Mouse (Mus musculus) midbrain, embryonic 15.5 days (tissue): ENCODE data around the gene Slc18a3. TPM values are rescaled to one million over a fixed set of nuclear protein-coding genes. Genes with fewer than 3 reads are reported as not detected.
A peak's percentile ranks its signal among the peaks of the same experiment; 100 is the strongest.

ENCODE experiments used
- ATAC-seq: fragments of 200-750 bp; cut with Nextera tagmentation; replicated peaks from 2 replicates; pipeline ENCODE4 v1.8.0; 2017; ENCODE audit warnings: moderate TSS enrichment
- H3K27ac ChIP-seq: fragments of 300-500 bp; sonication (generic); 2 replicates; pipeline ENCODE4 v1.5.1; 2015; ENCODE audit warnings: mild to moderate bottlenecking, inconsistent platforms
- H3K27me3 ChIP-seq: fragments of 300-500 bp; sonication (generic); replicated peaks from 2 replicates; pipeline ENCODE4 v1.6.1; 2015; ENCODE audit warnings: inconsistent platforms
- H3K36me3 ChIP-seq: fragments of 300-500 bp; sonication (generic); replicated peaks from 2 replicates; pipeline ENCODE4 v1.6.1; 2015; ENCODE audit warnings: inconsistent platforms
- H3K4me1 ChIP-seq: fragments of 300-500 bp; sonication (generic); 2 replicates; pipeline ENCODE4 v1.6.1; 2015; ENCODE audit warnings: inconsistent platforms
- H3K4me2 ChIP-seq: fragments of 300-500 bp; sonication (generic); 2 replicates; pipeline ENCODE4 v1.6.1; 2015; ENCODE audit warnings: inconsistent platforms, mild to moderate bottlenecking, moderate library complexity
- H3K4me3 ChIP-seq: fragments of 300-500 bp; sonication (generic); 2 replicates; pipeline ENCODE4 v1.5.1; 2015; ENCODE audit warnings: mild to moderate bottlenecking, inconsistent platforms
- H3K9ac ChIP-seq: fragments of 300-500 bp; sonication (generic); 2 replicates; pipeline ENCODE4 v1.6.1; 2015; ENCODE audit warnings: mild to moderate bottlenecking, inconsistent platforms
- H3K9me3 ChIP-seq: fragments of 300-500 bp; sonication (generic); 2 replicates; pipeline ENCODE4 v1.6.1; 2016; ENCODE audit warnings: inconsistent platforms
- WGBS: fragments of 180-500 bp; shearing (Covaris S2); methylation state at CpG from one replicate; pipeline ENCODE4 v1.1.7; 2015; ENCODE audit warnings: mixed read lengths; 5-methylcytosine and 5-hydroxymethylcytosine counted together
- polyA plus RNA-seq: library from polyadenylated mRNA; unstranded; fragments of >200 nt; fragmentation: Nextera tagmentation; extraction: Ambion mirVana; gene quantifications from 2 replicates; pipeline ENCODE4 v1.2.1, GENCODE M21; 2015

Gene Slc18a3
- polyA plus RNA-seq, 1 experiment from 2014 or later = 2.8 TPM

- Histone ChIP-seq H3K9ac (no peak overlapping the region), H3K27ac (no peak overlapping the region), H3K4me1 (peaks cover 6% of the 10 kb centered on the region; the same call in 1 of the 2 replicates), H3K9me3 (no peaks in the 10 kb centered on the region), H3K27me3 (no peaks in the 10 kb centered on the region), H3K36me3 (no peaks in the 10 kb centered on the region), H3K4me3 (no peak overlapping the region), H3K4me2 (no peak overlapping the region)
- WGBS = 79% methylated on average over 8 of the region's 8 CpGs
- ATAC-seq = no peak
Observed at GRCm38 (mm10) chr14:32496115-32496850, 31.6 kb upstream of the Slc18a3 start.

DNA sequence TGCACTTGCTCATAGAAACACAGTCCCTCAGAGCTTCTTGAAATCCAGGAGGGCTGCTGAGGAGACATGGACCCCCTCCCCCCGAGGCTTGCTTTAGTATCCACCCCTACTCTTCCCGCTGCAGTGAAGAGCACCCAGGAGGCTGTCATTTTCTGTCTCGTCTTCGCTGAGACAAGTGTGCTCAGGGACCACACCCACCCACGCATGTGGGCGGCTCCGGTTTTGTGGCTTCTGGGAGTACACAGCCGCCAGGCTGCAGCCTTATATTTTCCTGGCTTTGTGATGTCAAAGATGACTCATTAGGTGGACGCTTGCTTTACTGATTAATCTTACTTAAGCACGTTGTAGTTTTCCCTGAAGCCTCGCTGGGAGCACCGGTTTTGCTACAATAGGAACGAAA lies 27.9 kb upstream of the Slc18a3 start:
- Histone ChIP-seq H3K36me3 (no peaks in the 10 kb centered on the region), H3K4me1 (peaks cover 6% of the 10 kb centered on the region; the same call in 1 of the 2 replicates), H3K9me3 (no peaks in the 10 kb centered on the region), H3K9ac (peak overlapping the region; percentile 35; the same call in 1 of the 2 replicates), H3K27me3 (no peaks in the 10 kb centered on the region), H3K27ac (no peak overlapping the region), H3K4me3 (peak overlapping the region; percentile 35), H3K4me2 (peak overlapping the region; percentile 60)
- ATAC-seq = no peak
- WGBS = 15% methylated on average over 13 of the region's 13 CpGs

DNA sequence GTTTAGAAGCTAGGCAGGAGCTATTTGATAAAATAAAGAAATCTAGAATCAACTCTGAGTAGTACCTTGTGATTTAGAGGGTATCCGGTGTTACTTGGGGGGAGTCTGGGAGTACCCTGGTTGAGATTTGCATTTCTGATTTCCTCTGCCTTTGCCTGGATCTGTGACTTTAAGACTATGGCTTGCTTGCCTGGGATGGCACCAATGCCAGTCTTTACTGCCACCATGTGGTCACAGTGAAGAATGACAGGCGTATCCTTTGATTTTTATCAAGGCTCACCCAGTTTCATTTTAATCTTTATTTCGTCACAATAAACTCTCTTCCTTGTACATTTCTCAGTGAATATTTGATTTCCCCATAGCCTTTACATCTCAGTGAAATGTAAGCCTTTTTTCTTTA lies 17.4 kb upstream of the Slc18a3 start:
- H3K36me3 ChIP-seq = no peaks in the 10 kb centered on the region
- no peak overlapping the region for H3K9ac ChIP-seq
- no peaks in the 10 kb centered on the region for H3K9me3 ChIP-seq
- H3K4me1 ChIP-seq = no peaks in the 10 kb centered on the region
- H3K4me2 ChIP-seq = no peak overlapping the region
- no peak overlapping the region for H3K27ac ChIP-seq
- ATAC-seq = no peak
- WGBS = 12% methylated on average over 3 of the region's 3 CpGs
- no peaks in the 10 kb centered on the region for H3K27me3 ChIP-seq
- H3K4me3 ChIP-seq = no peak overlapping the region

DNA sequence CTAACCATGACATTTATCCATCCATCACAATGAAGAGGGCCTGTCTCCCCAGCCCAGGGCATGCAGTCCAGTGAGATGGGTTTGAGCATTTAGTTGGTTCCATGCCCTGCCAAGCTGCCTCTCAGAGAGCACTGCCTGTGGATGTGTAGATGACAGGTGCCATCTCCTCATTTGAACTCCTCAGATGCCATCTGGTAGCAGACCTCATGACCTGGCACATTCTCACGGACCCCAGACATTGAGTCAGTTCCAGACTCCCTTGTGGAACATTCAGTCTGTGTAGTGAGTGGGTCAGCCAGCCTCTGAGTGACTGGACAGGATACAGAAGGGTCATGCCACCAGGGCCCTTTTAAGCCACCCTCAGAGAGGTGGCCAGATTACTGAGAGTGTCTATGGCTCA lies 12.9 kb upstream of the Slc18a3 start:
- H3K4me3 ChIP-seq = no peak overlapping the region
- H3K27ac ChIP-seq = no peak overlapping the region
- no peaks in the 10 kb centered on the region for H3K36me3 ChIP-seq
- H3K9me3 ChIP-seq = no peaks in the 10 kb centered on the region
- no peaks in the 10 kb centered on the region for H3K4me1 ChIP-seq
- no peak overlapping the region for H3K4me2 ChIP-seq
- no peak overlapping the region for H3K9ac ChIP-seq
- no peaks in the 10 kb centered on the region for H3K27me3 ChIP-seq
- WGBS = 79% methylated on average over 1 of the region's 1 CpGs
- ATAC-seq = no peak

DNA sequence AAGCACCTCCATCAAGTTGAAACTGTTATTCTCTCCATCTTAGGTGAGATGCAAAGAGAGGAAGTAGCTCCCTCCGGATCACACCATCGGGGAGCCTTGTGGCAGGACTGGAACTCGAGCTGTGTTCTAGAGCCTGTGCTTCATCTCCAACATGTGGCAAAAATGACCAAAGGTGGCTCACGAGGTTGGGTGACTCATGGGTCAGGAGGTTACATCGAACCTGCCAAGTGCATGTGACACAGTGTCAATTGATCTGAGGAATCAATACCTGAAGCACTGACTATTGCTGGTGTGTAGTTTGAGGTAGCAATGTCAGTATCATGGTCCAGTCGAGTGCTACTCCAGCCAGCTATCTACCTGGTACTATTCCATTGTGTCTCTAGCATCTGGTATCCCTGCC lies 11.9 kb upstream of the Slc18a3 start:
- Histone ChIP-seq H3K4me1 (no peaks in the 10 kb centered on the region), H3K36me3 (no peaks in the 10 kb centered on the region), H3K9ac (no peak overlapping the region), H3K9me3 (no peaks in the 10 kb centered on the region), H3K4me2 (no peak overlapping the region), H3K27me3 (no peaks in the 10 kb centered on the region), H3K4me3 (no peak overlapping the region), H3K27ac (no peak overlapping the region)
- ATAC-seq = no peak
- 75% methylated on average over 6 of the region's 6 CpGs for whole genome bisulfite sequencing

DNA sequence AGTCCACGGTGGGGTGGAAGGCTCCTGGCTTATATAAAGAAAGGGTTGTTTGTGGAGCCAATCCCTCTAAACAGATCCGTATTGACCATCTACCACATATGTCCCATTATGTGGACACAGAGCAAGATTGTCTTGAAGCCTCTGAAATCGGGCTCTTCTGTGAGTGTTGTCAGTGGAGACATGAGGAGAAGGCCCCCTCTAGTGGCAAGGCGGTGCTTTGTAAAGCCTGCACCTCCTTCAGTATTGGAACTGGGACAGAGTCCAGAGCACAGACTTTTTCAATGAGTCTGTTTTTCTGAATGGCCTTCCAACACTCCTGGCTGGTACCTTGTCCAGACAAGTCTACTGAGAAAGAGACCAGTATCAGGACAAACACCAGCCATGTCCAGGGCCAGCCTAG lies 8.3 kb upstream of the Slc18a3 start:
- 9% methylated on average over 4 of the region's 4 CpGs for WGBS
- H3K9ac ChIP-seq = no peak overlapping the region
- H3K4me1 ChIP-seq = no peaks in the 10 kb centered on the region
- H3K27ac ChIP-seq = no peak overlapping the region
- H3K4me2 ChIP-seq = no peak overlapping the region
- H3K27me3 ChIP-seq = no peaks in the 10 kb centered on the region
- H3K36me3 ChIP-seq = no peaks in the 10 kb centered on the region
- no peak overlapping the region for H3K4me3 ChIP-seq
- H3K9me3 ChIP-seq = no peaks in the 10 kb centered on the region
- ATAC-seq = peak; percentile 70

- WGBS = 14% methylated on average over 5 of the region's 5 CpGs
- peaks cover 32% of the 10 kb centered on the region for H3K4me1 ChIP-seq
- no peak overlapping the region for H3K27ac ChIP-seq
- ATAC-seq = no peak
- no peak overlapping the region for H3K9ac ChIP-seq
- H3K4me2 ChIP-seq = no peak overlapping the region
- no peak overlapping the region for H3K4me3 ChIP-seq
- no peaks in the 10 kb centered on the region for H3K36me3 ChIP-seq
- peaks cover 51% of the 10 kb centered on the region for H3K27me3 ChIP-seq
- H3K9me3 ChIP-seq = no peaks in the 10 kb centered on the region
Observed at GRCm38 (mm10) chr14:32467606-32468005, 3.0 kb upstream of the Slc18a3 start.

GRCm38 (mm10) chr14:32465889-32466288 lies 1.2 kb upstream of the Slc18a3 start, which contains the start of gene Chat:
Gene Chat, minus strand, starts transcription at chr14:32465989.
- Histone ChIP-seq H3K9me3 (no peaks in the 10 kb centered on the region), H3K9ac (peak within 1 kb of the TSS; percentile 33; the same call in 1 of the 2 replicates), H3K4me3 (peak within 1 kb of the TSS; percentile 41), H3K27me3 (peaks cover 68% of the 10 kb centered on the region), H3K27ac (no peak within 1 kb of the TSS), H3K4me2 (peak within 1 kb of the TSS; percentile 80), H3K36me3 (no peaks in the 10 kb centered on the region), H3K4me1 (peaks cover 33% of the 10 kb centered on the region)
- 13% methylated on average over 13 of the region's 13 CpGs for WGBS
- ATAC-seq = no peak

- no peak for ATAC-seq
Observed at GRCm38 (mm10) chr14:32465506-32465870, 838 bp upstream of the Slc18a3 start.

GRCm38 (mm10) chr14:32463211-32464040 lies 1.2 kb downstream of the Slc18a3 start:
- Histone ChIP-seq H3K36me3 (no peaks in the 10 kb centered on the region), H3K9me3 (no peaks in the 10 kb centered on the region), H3K9ac (no peak overlapping the region), H3K4me1 (peaks cover 33% of the 10 kb centered on the region), H3K4me3 (peak overlapping the region; percentile 41), H3K27ac (no peak overlapping the region), H3K4me2 (peak overlapping the region; percentile 80), H3K27me3 (peaks cover 90% of the 10 kb centered on the region)
- WGBS = 3% methylated on average over 74 of the region's 74 CpGs
- peak; percentile 49 for ATAC-seq

More at GRCm38 (mm10) chr14:32465506-32465870, 838 bp upstream of the Slc18a3 start:
- H3K9ac ChIP-seq = no peak overlapping the region
- peak overlapping the region; percentile 80 for H3K4me2 ChIP-seq
- peaks cover 33% of the 10 kb centered on the region for H3K4me1 ChIP-seq
- H3K36me3 ChIP-seq = no peaks in the 10 kb centered on the region
- H3K27ac ChIP-seq = no peak overlapping the region
- peaks cover 72% of the 10 kb centered on the region for H3K27me3 ChIP-seq
- WGBS = 0% methylated on average over 8 of the region's 11 CpGs
- H3K9me3 ChIP-seq = no peaks in the 10 kb centered on the region
- 0 out of 2 replicates have a peak overlapping the region, but pooled peaks have one; percentile 41 for H3K4me3 ChIP-seq

DNA sequence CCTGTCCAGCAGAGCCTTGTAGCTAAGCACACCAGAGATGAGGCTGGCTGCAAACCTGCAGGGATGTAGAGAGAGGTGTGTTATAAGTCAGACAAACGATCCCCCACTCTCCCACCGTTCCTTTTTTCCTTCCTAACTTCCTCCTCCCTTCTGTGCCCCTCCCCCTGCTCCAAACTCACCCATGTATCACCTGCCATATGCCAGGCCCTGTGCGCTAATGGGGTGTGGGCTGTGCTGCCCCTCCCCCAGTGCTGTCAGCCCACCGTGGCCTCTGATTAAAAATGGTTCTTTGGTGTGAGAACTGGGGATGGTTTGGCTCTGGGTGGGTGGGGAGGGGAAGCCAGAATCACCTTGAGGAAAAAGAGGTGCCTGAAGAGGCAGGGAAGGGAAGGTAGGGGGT lies 12.1 kb downstream of the Slc18a3 start:
- WGBS = 18% methylated on average over 4 of the region's 4 CpGs
- Histone ChIP-seq H3K4me2 (no peak overlapping the region), H3K27ac (no peak overlapping the region), H3K9ac (no peak overlapping the region), H3K4me3 (no peak overlapping the region), H3K36me3 (no peaks in the 10 kb centered on the region), H3K9me3 (no peaks in the 10 kb centered on the region), H3K4me1 (no peaks in the 10 kb centered on the region), H3K27me3 (peaks cover 5% of the 10 kb centered on the region; the same call in 1 of the 2 replicates)
- no peak for ATAC-seq

DNA sequence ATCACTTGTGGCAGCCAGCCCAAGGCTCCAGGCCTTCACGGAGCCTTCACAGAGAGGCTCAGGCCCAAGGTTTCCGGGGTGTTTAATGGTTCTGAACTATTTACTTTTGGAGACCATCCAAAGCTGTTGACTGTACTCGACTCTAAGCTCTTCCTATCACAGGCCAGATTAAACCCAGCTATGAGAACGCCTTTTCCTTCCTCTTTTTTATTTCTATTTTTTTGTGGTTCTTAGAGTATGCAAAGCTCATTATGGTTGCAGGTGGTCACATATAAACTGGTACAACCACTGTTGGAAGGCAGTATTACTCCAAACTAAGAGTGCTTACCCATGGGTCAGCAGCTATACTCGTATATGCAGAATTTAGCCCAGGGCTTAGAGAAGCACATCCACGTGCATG lies 17.7 kb downstream of the Slc18a3 start:
- Histone ChIP-seq H3K36me3 (no peaks in the 10 kb centered on the region), H3K4me1 (peaks cover 4% of the 10 kb centered on the region; the same call in 1 of the 2 replicates), H3K27me3 (no peaks in the 10 kb centered on the region), H3K4me3 (no peak overlapping the region), H3K27ac (no peak overlapping the region), H3K4me2 (no peak overlapping the region), H3K9ac (no peak overlapping the region), H3K9me3 (no peaks in the 10 kb centered on the region)
- no peak for ATAC-seq
- 83% methylated on average over 6 of the region's 6 CpGs for WGBS
